Mouse (Mus musculus) CH12.LX (cell line): Measurements from ENCODE around the gene Slc27a2. TPM values are rescaled to one million over a fixed set of nuclear protein-coding genes. Genes with fewer than 3 reads are reported as not detected.

ENCODE experiments used
- DNase-seq: peaks from one replicate; pipeline ENCODE4 v3.0.0-alpha.2; 2013; ENCODE audit errors: extremely low read depth
- H3K27ac ChIP-seq: 2 replicates; pipeline ENCODE4 v1.5.1; 2012; ENCODE audit warnings: low read depth, mild to moderate bottlenecking, control low read depth, moderate library complexity; ENCODE audit not compliant: insufficient read depth
- H3K27me3 ChIP-seq: replicated peaks from 2 replicates; pipeline ENCODE3; 2012; ENCODE audit warnings: inconsistent platforms
- H3K36me3 ChIP-seq, 2 experiments: replicated peaks in 1 of 2; 2 replicates each; pipeline versions ENCODE3 to v1.6.1; 2012; ENCODE audit warnings: inconsistent platforms in 1 of 2, low read length in 1 of 2, mild to moderate bottlenecking in 1 of 2, mixed read lengths in 1 of 2, moderate library complexity in 1 of 2; ENCODE audit not compliant: control insufficient read depth in 1 of 2, insufficient read depth in 1 of 2
- H3K4me1 ChIP-seq, 2 experiments: 2 replicates each; pipeline ENCODE4 v1.6.1; 2012; ENCODE audit warnings: inconsistent platforms in 1 of 2, moderate library complexity in 1 of 2; ENCODE audit not compliant: insufficient read depth in 2 of 2, control insufficient read depth in 1 of 2
- H3K4me2 ChIP-seq: 2 replicates; pipeline ENCODE4 v1.6.1; 2012; ENCODE audit warnings: low read depth, mild to moderate bottlenecking, control low read depth; ENCODE audit not compliant: poor library complexity, insufficient read depth, severe bottlenecking
- H3K4me3 ChIP-seq, 3 experiments: fragments of 150-350 bp in 1 of 3; sonication (generic) in 1 of 3; replicated peaks in 1 of 3; 2 replicates each; pipeline versions ENCODE3 to v1.5.1; 2011 to 2012; ENCODE audit warnings: low read depth in 2 of 3, low read length in 2 of 3, mild to moderate bottlenecking in 2 of 3, moderate library complexity in 2 of 3, control low read depth in 1 of 3, improper control_type of control experiment in 1 of 3, inconsistent platforms in 1 of 3, mixed read lengths in 1 of 3; ENCODE audit not compliant: poor library complexity in 1 of 3
- H3K79me2 ChIP-seq: replicated peaks from 2 replicates; pipeline ENCODE4 v1.6.1; 2012; ENCODE audit warnings: mild to moderate bottlenecking, moderate library complexity; ENCODE audit not compliant: control insufficient read depth, poor library complexity, insufficient read depth, severe bottlenecking; ENCODE audit errors: extremely low read depth
- H3K9ac ChIP-seq: 2 replicates; pipeline ENCODE4 v1.6.1; 2012; ENCODE audit warnings: low read depth, mild to moderate bottlenecking, control low read depth, moderate library complexity; ENCODE audit not compliant: insufficient read depth
- H3K9me3 ChIP-seq: replicated peaks from 2 replicates; pipeline ENCODE3; 2012; ENCODE audit warnings: low read length, inconsistent platforms, mixed read lengths
- BHLHE40 ChIP-seq: IDR thresholded peaks from 2 replicates; pipeline ENCODE4 v1.6.1; 2011; ENCODE audit warnings: mild to moderate bottlenecking, low read depth, low read length, improper control_type of control experiment
- CTCF ChIP-seq, 2 experiments: IDR thresholded peaks in 1 of 2; conservative IDR thresholded peaks in 1 of 2; 2 replicates each; pipeline ENCODE4 v1.5.1; 2011 to 2012; ENCODE audit warnings: low read depth in 2 of 2, low read length in 2 of 2, improper control_type of control experiment in 1 of 2, inconsistent platforms in 1 of 2, mild to moderate bottlenecking in 1 of 2, moderate library complexity in 1 of 2
- ELF1 ChIP-seq: IDR thresholded peaks from 2 replicates; pipeline ENCODE4 v1.6.1; 2014; ENCODE audit warnings: low read depth, mild to moderate bottlenecking, inconsistent platforms, low read length, improper control_type of control experiment
- GABPA ChIP-seq: IDR thresholded peaks from 2 replicates; pipeline ENCODE4 v1.6.1; 2012; ENCODE audit warnings: low read depth, low read length, improper control_type of control experiment, inconsistent platforms; ENCODE audit not compliant: insufficient replicate concordance
- MAZ ChIP-seq: IDR thresholded peaks from 2 replicates; pipeline ENCODE4 v1.6.1; 2012; ENCODE audit warnings: low read depth, mild to moderate bottlenecking, inconsistent platforms, low read length, improper control_type of control experiment, moderate library complexity
- MXI1 ChIP-seq: IDR thresholded peaks from 2 replicates; pipeline ENCODE4 v1.6.1; 2011; ENCODE audit warnings: mild to moderate bottlenecking, low read depth, low read length, improper control_type of control experiment
- NRF1 ChIP-seq: IDR thresholded peaks from 2 replicates; pipeline ENCODE4 v1.6.1; 2014; ENCODE audit warnings: low read depth, mild to moderate bottlenecking, inconsistent platforms, low read length, improper control_type of control experiment, moderate library complexity
- PAX5 ChIP-seq: IDR thresholded peaks from 2 replicates; pipeline ENCODE4 v1.6.1; 2012; ENCODE audit warnings: low read length, inconsistent platforms, mixed read lengths
- POLR2AphosphoS2 ChIP-seq: IDR thresholded peaks from 2 replicates; pipeline ENCODE4 v1.6.1; 2011; ENCODE audit warnings: low read depth, low read length, improper control_type of control experiment
- USF2 ChIP-seq: conservative IDR thresholded peaks from 2 replicates; pipeline ENCODE4 v1.6.1; 2011; ENCODE audit warnings: low read depth, low read length, improper control_type of control experiment
- ZKSCAN1 ChIP-seq: IDR thresholded peaks from 2 replicates; pipeline ENCODE4 v1.6.1; 2012; ENCODE audit warnings: low read depth, inconsistent platforms, low read length, improper control_type of control experiment, borderline replicate concordance
- ZMIZ1 ChIP-seq: IDR thresholded peaks from 2 replicates; pipeline ENCODE4 v1.6.1; 2012; ENCODE audit warnings: low read depth, mild to moderate bottlenecking, inconsistent platforms, low read length, improper control_type of control experiment
- ZNF384 ChIP-seq: IDR thresholded peaks from 2 replicates; pipeline ENCODE4 v1.6.1; 2012; ENCODE audit warnings: low read depth, low read length, improper control_type of control experiment, inconsistent platforms
- dilution Hi-C: fragments of 300-500 bp; cut with MboI; formaldehyde crosslinking; loops from 2 replicates; pipeline ENCODE4 v1.14.3; 2020; ENCODE audit warnings: low sequenced_read_pairs; ENCODE audit not compliant: extremely low pct_unique_long_range_greater_than_20kb, extremely low pct_ligation_motif_present
- in situ Hi-C: fragments of 300-500 bp; cut with MboI; formaldehyde crosslinking; loops from 3 replicates; pipeline ENCODE4 v1.14.3; 2019; ENCODE audit warnings: low sequenced_read_pairs, low pct_ligation_motif_present, low pct_unique_long_range_greater_than_20kb, mixed read lengths
- polyA plus RNA-seq: library from polyadenylated mRNA; unstranded; fragments of >175 nt; gene quantifications from 2 replicates; pipeline ENCODE4 v1.2.1, GENCODE M21; 2012; ENCODE audit warnings: low read depth; ENCODE audit not compliant: insufficient read length
- total RNA-seq, 2 experiments: library from RNA; depleted of rRNA; stranded (reverse); fragments of 300-350 nt in 1 of 2; fragments of >200 nt in 1 of 2; gene quantifications; 2 replicates each; pipeline ENCODE4 v1.2.3; 2012 to 2014

Gene Slc27a2
- total and polyA plus RNA-seq, 3 experiments: not detected

DNA sequence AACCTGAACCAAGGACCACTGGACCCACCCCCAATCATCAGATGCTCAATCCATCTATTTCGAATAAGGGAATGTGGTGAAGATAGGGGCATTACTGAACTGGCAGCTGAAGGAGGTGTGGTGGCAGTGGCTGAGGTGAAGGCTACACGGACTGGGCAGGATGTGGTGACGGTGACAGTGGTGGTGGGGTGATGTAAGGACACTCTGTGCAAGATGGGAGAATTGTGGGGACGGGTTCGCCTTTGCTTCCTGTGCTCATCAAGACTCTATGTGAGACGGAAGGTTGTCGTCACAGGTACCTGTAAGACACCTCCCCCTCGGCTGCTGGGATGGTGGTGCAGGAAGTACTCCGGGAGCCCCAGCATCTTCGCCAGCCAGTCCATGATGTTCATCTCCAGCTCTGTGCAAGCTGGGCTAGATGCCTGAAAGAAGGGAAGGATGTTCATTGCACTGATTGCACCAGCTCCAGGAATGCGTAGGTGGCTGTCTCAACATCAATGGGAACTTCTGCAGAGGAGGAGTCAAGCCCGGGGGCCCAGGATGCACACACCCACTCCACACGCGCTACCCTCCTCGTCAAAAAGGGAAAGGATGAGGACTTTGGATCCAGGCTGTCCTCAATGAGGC, 54.0 kb downstream of the Slc27a2 start:
- in situ Hi-C loops: loop anchor here (5.0 to 10.0 kb wide), 2 partner anchors 36 to 59 kb away; no protein-coding TSS in a partner anchor
- no peaks in the 10 kb centered on the region for H3K27me3 ChIP-seq
- H3K9ac ChIP-seq: no peak overlapping the region
- dilution Hi-C loops: no loop called here
- no peaks in the 10 kb centered on the region for H3K79me2 ChIP-seq
- no peaks in the 10 kb centered on the region for H3K36me3 ChIP-seq
- no peak for DNase-seq
- H3K4me1 ChIP-seq: peaks cover 15 to 19% of the 10 kb centered on the region in 2 experiments
- TF ChIP-seq NRF1: no peak
- no peak for TF ChIP-seq CTCF (conservative IDR thresholded peaks at IDR 0.05 in 1 of 2, IDR thresholded peaks at IDR 0.05 in 1 of 2; ENCODE audit: low read depth in 2 of 2, low read length in 2 of 2)
- TF ChIP-seq USF2: no peak
- no peak for TF ChIP-seq BHLHE40
- TF ChIP-seq, all 38 proteins: peak for 0
- H3K9me3 ChIP-seq: no peaks in the 10 kb centered on the region
- H3K4me2 ChIP-seq: no peak overlapping the region
- H3K27ac ChIP-seq: no peak overlapping the region
- no peak overlapping the region for H3K4me3 ChIP-seq

DNA sequence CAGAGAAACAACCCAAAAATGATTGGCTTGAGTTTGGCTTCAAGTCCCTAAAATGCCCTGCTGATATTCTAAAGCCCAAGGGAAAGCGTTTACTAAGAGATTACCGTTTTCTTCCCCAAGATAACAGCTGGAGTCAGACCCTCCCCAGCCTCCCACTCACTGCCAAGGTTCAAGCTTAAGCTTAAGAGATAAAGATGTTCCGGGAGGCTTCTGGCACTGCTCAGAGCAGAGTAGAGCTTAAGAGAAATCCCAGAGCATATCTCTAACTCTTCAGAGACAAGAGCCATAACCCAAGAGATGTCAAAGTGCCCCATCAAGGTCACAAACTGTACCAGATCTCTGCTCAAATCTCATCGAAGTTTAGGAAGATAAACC, 54.5 kb downstream of the Slc27a2 start:
- H3K4me2 ChIP-seq: no peak overlapping the region
- dilution Hi-C loops: no loop called here
- H3K36me3 ChIP-seq: no peaks in the 10 kb centered on the region
- peaks cover 12 to 16% of the 10 kb centered on the region in 2 experiments for H3K4me1 ChIP-seq
- no peak overlapping the region for H3K27ac ChIP-seq
- no peak overlapping the region for H3K9ac ChIP-seq
- no peaks in the 10 kb centered on the region for H3K27me3 ChIP-seq
- no peak for TF ChIP-seq PAX5
- no peak for TF ChIP-seq POLR2AphosphoS2
- no peak for TF ChIP-seq GABPA
- TF ChIP-seq ELF1: no peak
- TF ChIP-seq NRF1: no peak
- no peak for TF ChIP-seq CTCF (conservative IDR thresholded peaks at IDR 0.05 in 1 of 2, IDR thresholded peaks at IDR 0.05 in 1 of 2; ENCODE audit: low read depth in 2 of 2, low read length in 2 of 2)
- no peak for TF ChIP-seq ZMIZ1
- no peak for TF ChIP-seq MAZ
- TF ChIP-seq MXI1: no peak
- TF ChIP-seq ZNF384: no peak
- TF ChIP-seq ZKSCAN1: no peak
- TF ChIP-seq, all 38 proteins: peak for 0
- no peaks in the 10 kb centered on the region for H3K79me2 ChIP-seq
- in situ Hi-C loops: loop anchor here (5.0 to 10.0 kb wide), 2 partner anchors 36 to 58 kb away; no protein-coding TSS in a partner anchor
- no peaks in the 10 kb centered on the region for H3K9me3 ChIP-seq
- no peak overlapping the region for H3K4me3 ChIP-seq
- DNase-seq: no peak
